ENCODE assay signal across 22 mouse cellular contexts in the genomic region with DNA sequence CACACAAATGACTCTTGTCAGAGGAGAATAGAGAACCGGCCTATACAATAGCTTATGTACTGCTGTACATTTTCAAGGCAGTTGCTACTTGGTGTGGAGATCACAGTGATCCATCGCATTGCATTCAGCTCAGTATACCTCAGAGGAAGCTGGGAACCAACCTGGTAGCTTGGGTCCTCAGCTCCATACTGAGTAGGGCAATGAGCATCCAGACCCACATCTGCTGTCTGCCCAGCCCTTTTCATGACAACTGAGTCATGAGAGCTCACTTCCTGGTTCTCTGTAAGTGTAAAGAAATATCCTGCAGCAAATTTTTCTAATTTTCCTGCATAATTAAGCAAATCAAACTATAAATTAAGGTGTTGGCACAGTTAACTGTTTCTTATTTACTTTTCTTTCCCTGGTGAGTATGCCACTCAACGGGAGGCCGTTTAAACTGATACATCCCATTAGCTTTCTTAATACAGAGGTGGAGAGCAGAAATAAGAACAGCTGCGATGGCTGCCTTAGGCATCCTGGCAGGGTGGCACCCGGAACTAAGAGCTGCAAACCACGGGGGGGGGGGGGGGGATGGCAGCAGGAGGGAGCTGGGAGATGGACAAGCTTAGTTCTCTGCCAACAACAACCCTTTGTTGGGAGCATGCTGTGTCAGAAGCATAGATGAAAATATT.
DNase-seq lines count a peak whose midpoint lies in the region; ATAC-seq lines count a peak whose summit lies in the region.
"Had no signal": no experiment of that assay in that cellular context is flagged by ENCODE, and none has a peak within 500 bp of the region (broad histone marks: within the 10 kb centered on the region; RNA-seq: fewer than 3 reads in every experiment).

No protein-coding gene starts in this region.

- no peaks in the 10 kb centered on the region for H3K36me3 ChIP-seq in neural tube, embryonic 11.5 days (ENCODE audit: control insufficient read depth, insufficient read depth, low read length)
- no peaks in the 10 kb centered on the region for H3K36me3 ChIP-seq in neural tube, embryonic 15.5 days
- H3K36me3 ChIP-seq in hindbrain, embryonic 14.5 days (replicated peaks; ENCODE audit: control insufficient read depth, insufficient read depth), result no peaks in the 10 kb centered on the region
- H3K36me3 ChIP-seq in neural tube, embryonic 14.5 days (ENCODE audit: control insufficient read depth, insufficient read depth, low read length), result no peaks in the 10 kb centered on the region
- H3K36me3 ChIP-seq: embryonic facial prominence, embryonic 12.5 days; forebrain, embryonic 15.5 days; G1E; heart, embryonic 12.5 days; hindbrain, embryonic 15.5 days had no signal

- H3K9me3 ChIP-seq in neural tube, embryonic 11.5 days (ENCODE audit: control insufficient read depth, low read length), result no peaks in the 10 kb centered on the region
- H3K9me3 ChIP-seq in neural tube, embryonic 15.5 days (replicated peaks), result no peaks in the 10 kb centered on the region
- no peaks in the 10 kb centered on the region for H3K9me3 ChIP-seq in hindbrain, embryonic 14.5 days (ENCODE audit: control insufficient read depth, low read length)
- H3K9me3 ChIP-seq in neural tube, embryonic 14.5 days (ENCODE audit: control insufficient read depth, low read length), result no peaks in the 10 kb centered on the region
- H3K9me3 ChIP-seq: embryonic facial prominence, embryonic 12.5 days; forebrain, embryonic 15.5 days; G1E; heart, embryonic 12.5 days; hindbrain, embryonic 15.5 days had no signal

- no peak for DNase-seq in neural tube, embryonic 11.5 days (ENCODE audit: low spot score)
- peak; percentile 3 for DNase-seq in brain, adult 2 months (ENCODE audit: low read depth, low spot score)
- no peak for DNase-seq in hindbrain, embryonic 14.5 days (ENCODE audit: low spot score)
- no peak for DNase-seq in adrenal gland, postnatal 10 days
- no peak for DNase-seq in spleen, postnatal 4 days (ENCODE audit: low spot score in 2 of 2)
- DNase-seq: adrenal gland, postnatal 25 days; B cell, adult 2 months; cerebellum, adult 11 months; cerebellum, adult 8-10 months; cerebellum, postnatal 14 days; gastrocnemius, postnatal 14 days; kidney, adult 11 months had no signal

- no peaks in the 10 kb centered on the region for H3K4me1 ChIP-seq in neural tube, embryonic 11.5 days (ENCODE audit: control insufficient read depth, insufficient read depth, low read length)
- no peaks in the 10 kb centered on the region for H3K4me1 ChIP-seq in neural tube, embryonic 15.5 days
- peaks cover 5% of the 10 kb centered on the region; the same call in 1 of the 2 replicates for H3K4me1 ChIP-seq in hindbrain, embryonic 14.5 days (replicated peaks; ENCODE audit: control insufficient read depth, insufficient read depth, low read length)
- no peaks in the 10 kb centered on the region for H3K4me1 ChIP-seq in neural tube, embryonic 14.5 days (ENCODE audit: control insufficient read depth, insufficient read depth, low read length)
- H3K4me1 ChIP-seq: embryonic facial prominence, embryonic 12.5 days; forebrain, embryonic 15.5 days; heart, embryonic 12.5 days; hindbrain, embryonic 15.5 days had no signal

- no peaks in the 10 kb centered on the region for H3K27me3 ChIP-seq in neural tube, embryonic 11.5 days (ENCODE audit: control insufficient read depth, insufficient read depth, low read length)
- no peaks in the 10 kb centered on the region for H3K27me3 ChIP-seq in neural tube, embryonic 15.5 days (replicated peaks)
- no peaks in the 10 kb centered on the region for H3K27me3 ChIP-seq in hindbrain, embryonic 14.5 days (ENCODE audit: control insufficient read depth, insufficient read depth, low read length)
- H3K27me3 ChIP-seq in neural tube, embryonic 14.5 days (ENCODE audit: control insufficient read depth, insufficient read depth, low read length), result no peaks in the 10 kb centered on the region
- H3K27me3 ChIP-seq: embryonic facial prominence, embryonic 12.5 days; forebrain, embryonic 15.5 days; heart, embryonic 12.5 days; hindbrain, embryonic 15.5 days had no signal

- H3K9ac ChIP-seq in neural tube, embryonic 11.5 days (ENCODE audit: low read length), result no peak overlapping the region
- no peak overlapping the region for H3K9ac ChIP-seq in neural tube, embryonic 15.5 days (replicated peaks)
- no peak overlapping the region for H3K9ac ChIP-seq in hindbrain, embryonic 14.5 days
- no peak overlapping the region for H3K9ac ChIP-seq in neural tube, embryonic 14.5 days (replicated peaks; ENCODE audit: low read depth, low read length)
- H3K9ac ChIP-seq: embryonic facial prominence, embryonic 12.5 days; forebrain, embryonic 15.5 days; heart, embryonic 12.5 days; hindbrain, embryonic 15.5 days had no signal

- H3K4me3 ChIP-seq in neural tube, embryonic 11.5 days (ENCODE audit: low read depth, low read length), result no peak overlapping the region
- no peak overlapping the region for H3K4me3 ChIP-seq in neural tube, embryonic 15.5 days (replicated peaks)
- no peak overlapping the region for H3K4me3 ChIP-seq in hindbrain, embryonic 14.5 days (replicated peaks; ENCODE audit: low read length)
- no peak overlapping the region for H3K4me3 ChIP-seq in neural tube, embryonic 14.5 days (ENCODE audit: low read depth, low read length)
- H3K4me3 ChIP-seq: embryonic facial prominence, embryonic 12.5 days; forebrain, embryonic 15.5 days; heart, embryonic 12.5 days; hindbrain, embryonic 15.5 days had no signal

- ATAC-seq in neural tube, embryonic 11.5 days (ENCODE audit: insufficient read depth, low FRiP score, low TSS enrichment), result peak; percentile 32; the same call in 1 of the 2 replicates
- ATAC-seq in neural tube, embryonic 15.5 days (ENCODE audit: low FRiP score), result no peak
- ATAC-seq in hindbrain, embryonic 14.5 days (ENCODE audit: low FRiP score), result peak; percentile 76; the same call in 1 of the 2 replicates
- peak; percentile 81 for ATAC-seq in neural tube, embryonic 14.5 days (ENCODE audit: low read depth)
- ATAC-seq: activated CD4-positive, CD25-positive, alpha-beta regulatory T cell, adult 4 months; CD4-positive, CD25-positive, alpha-beta regulatory T cell, adult 4 months; forebrain, embryonic 15.5 days; Patski had no signal

- H3K27ac ChIP-seq in neural tube, embryonic 11.5 days (ENCODE audit: low read depth, low read length), result no peak overlapping the region
- H3K27ac ChIP-seq in neural tube, embryonic 15.5 days (replicated peaks), result no peak overlapping the region
- no peak overlapping the region for H3K27ac ChIP-seq in hindbrain, embryonic 14.5 days
- no peak overlapping the region for H3K27ac ChIP-seq in neural tube, embryonic 14.5 days (ENCODE audit: low read depth, low read length)
- H3K27ac ChIP-seq: embryonic facial prominence, embryonic 12.5 days; forebrain, embryonic 15.5 days; hindbrain, embryonic 15.5 days had no signal

- H3K4me2 ChIP-seq in neural tube, embryonic 11.5 days (ENCODE audit: low read depth), result no peak overlapping the region
- H3K4me2 ChIP-seq in neural tube, embryonic 15.5 days, result no peak overlapping the region
- H3K4me2 ChIP-seq in hindbrain, embryonic 14.5 days (replicated peaks), result no peak overlapping the region
- no peak overlapping the region for H3K4me2 ChIP-seq in neural tube, embryonic 14.5 days (ENCODE audit: low read depth, low read length)
- H3K4me2 ChIP-seq: embryonic facial prominence, embryonic 12.5 days; forebrain, embryonic 15.5 days; heart, embryonic 12.5 days; hindbrain, embryonic 15.5 days had no signal

- WGBS in neural tube, embryonic 11.5 days, result 72% methylated on average over 7 of the region's 7 CpGs
- WGBS in neural tube, embryonic 15.5 days, result 47% methylated on average over 7 of the region's 7 CpGs
- WGBS in hindbrain, embryonic 14.5 days, result 45% methylated on average over 7 of the region's 7 CpGs
- 57% methylated on average over 7 of the region's 7 CpGs for WGBS in neural tube, embryonic 14.5 days
